Mouse (Mus musculus) thymus, postnatal 10 days (tissue): Measurements from ENCODE around the gene Crkl.
A peak's percentile ranks its signal among the peaks of the same experiment; 100 is the strongest.
"Not testable (repeated sequence)": the region's sequence is repeated elsewhere in the genome, so short reads cannot be mapped to it uniquely, and the experiment has no call there.

Experiments
- DNase-seq, 2 experiments: peaks; one replicate each; pipeline ENCODE4 v3.0.0; 2021; ENCODE audit warnings: low spot score in 2 of 2

Gene Crkl

DNA sequence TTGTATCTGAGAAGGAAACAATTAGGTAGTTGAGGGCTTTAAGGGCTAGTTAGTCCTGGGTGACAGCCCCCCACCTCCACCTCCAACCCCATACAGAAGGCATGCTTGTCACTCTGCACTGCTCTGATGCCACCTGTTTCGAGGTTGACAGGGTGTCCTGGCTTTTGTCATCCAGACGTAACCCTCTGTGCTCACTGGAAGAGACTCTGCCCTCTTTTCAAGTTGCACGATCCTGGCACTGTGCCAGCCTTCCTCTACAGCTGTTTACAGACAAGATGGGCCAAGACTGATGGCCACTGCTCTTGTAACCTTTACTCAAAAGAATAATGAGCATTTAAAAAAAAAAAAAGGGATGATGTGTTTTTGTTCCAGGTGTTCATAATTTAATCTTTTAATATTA lies 34.7 kb downstream of the Crkl start:
- DNase-seq: peak; percentile 34 to 51

- peak; percentile 32 to 47 for DNase-seq
These were observed 37.0 kb downstream of the Crkl start for GRCm38 (mm10) chr16:17488478-17489468.

DNA sequence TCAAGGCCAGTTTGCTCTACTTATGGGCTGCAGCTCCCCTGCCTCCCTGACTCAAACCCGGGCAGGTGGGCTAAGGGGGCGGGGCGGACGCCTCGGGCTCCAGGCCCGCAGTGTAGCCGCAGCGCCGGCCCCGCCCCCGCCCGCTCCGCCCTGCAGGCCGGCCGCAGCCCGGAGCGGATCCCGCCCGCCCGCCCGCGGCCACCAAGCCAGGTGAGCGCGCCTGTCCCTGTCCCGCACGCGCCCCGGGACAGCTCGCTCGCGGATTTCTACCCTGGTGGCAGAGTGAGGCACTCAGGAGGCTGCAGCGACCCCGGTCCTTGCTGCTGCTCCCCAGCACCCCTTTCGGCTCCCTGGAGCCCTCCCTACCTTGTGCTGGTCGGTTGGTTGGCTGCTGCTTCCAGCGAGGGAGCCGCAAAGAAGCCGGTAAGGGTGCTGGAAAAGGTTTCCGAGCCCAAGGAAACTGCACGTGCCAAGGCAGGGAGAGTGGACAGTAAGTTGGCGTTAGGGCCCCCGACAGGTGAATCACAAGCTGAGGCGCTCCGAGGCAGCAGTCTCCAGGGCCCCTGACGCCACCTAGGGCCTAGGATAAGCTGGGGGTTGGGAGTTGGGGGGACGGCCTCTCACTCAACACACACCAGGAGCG lies 37.8 kb downstream of the Crkl start, which contains the start of gene Aifm3:
Aifm3 (plus strand) TSS at position 143 of the 643 bp plus-strand sequence.
- DNase-seq: peak in 1 of 2 experiments; percentile 38

GRCm38 (mm10) chr16:17491154-17491553 lies 39.4 kb downstream of the Crkl start:
- no peak for DNase-seq

GRCm38 (mm10) chr16:17491896-17492561 lies 40.2 kb downstream of the Crkl start:
- DNase-seq: no peak

DNA sequence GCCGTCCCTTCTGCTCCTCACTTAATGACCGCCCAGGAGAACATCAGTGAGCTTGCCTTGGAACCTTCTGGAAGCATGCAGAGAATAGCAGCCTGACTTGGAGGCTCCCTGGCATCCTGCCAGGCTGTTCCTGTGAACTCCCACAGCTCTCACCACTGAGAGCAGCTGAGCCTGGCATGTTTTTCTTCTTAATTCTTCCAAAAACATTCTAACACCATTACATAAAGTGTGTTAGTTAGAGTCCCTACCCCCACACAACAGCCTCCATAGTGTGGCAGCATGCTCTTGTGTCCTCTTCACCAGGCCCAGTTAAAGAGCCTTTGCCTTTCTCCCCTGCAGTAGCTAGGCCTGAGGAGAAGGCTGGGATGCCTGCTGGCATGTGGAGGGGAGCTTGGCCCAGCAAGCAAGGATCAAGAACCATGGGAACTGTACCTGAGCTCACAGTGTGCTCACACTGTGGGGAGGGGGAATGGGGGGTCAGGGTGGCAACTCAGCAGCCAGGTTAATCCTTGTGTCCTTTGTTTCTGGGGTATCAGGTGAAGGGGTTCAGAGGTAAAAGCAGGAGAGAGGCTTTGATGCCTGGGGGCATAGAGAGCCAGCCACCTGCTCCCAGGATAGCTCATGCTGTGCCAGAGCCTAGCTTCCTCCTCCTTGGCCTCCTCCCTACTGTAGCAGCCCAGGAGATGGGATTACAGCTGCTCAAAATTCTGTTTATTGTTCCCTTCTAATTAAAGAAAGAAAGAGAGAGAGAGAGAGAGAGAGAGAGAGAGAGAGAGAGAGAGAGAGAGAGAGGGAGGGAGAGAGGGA lies 44.9 kb downstream of the Crkl start:
- no peak for DNase-seq

DNA sequence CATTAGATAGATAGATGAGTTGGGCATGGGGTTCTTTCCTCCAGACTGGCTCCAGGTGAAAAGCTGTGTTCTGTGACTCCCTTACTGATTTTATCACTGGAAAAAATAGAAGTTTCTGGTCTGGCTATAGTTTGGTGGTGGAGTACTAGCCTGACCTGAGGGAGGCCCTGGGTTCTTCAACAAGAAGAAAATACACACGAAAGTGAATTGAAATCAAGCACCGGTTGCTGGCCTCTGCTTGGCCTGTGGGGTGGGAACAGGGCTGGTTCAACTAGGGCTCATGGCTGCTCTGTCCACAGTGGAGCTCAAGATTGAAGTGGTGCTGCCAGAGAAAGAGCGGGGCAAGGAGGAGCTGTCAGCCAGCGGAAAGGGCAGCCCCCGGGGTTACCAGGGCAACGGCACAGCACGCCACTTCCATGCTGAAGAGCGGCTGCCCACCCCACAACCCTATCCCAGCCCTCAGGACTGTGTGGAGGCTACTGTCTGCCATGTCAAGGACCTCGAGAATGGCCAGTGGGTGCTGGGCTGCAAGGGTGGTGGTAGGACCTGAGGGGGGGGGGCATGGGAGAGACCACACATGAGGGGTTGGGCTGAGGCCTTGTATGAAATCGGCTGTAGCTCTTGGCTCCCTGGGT lies 47.6 kb downstream of the Crkl start:
- no peak for DNase-seq

GRCm38 (mm10) chr16:17502681-17503080 lies 50.9 kb downstream of the Crkl start:
- no peak for DNase-seq

GRCm38 (mm10) chr16:17507018-17507552 lies 55.3 kb downstream of the Crkl start:
- no peak for DNase-seq

GRCm38 (mm10) chr16:17508031-17508430 lies 56.2 kb downstream of the Crkl start:
- not testable (repeated sequence) for DNase-seq

DNA sequence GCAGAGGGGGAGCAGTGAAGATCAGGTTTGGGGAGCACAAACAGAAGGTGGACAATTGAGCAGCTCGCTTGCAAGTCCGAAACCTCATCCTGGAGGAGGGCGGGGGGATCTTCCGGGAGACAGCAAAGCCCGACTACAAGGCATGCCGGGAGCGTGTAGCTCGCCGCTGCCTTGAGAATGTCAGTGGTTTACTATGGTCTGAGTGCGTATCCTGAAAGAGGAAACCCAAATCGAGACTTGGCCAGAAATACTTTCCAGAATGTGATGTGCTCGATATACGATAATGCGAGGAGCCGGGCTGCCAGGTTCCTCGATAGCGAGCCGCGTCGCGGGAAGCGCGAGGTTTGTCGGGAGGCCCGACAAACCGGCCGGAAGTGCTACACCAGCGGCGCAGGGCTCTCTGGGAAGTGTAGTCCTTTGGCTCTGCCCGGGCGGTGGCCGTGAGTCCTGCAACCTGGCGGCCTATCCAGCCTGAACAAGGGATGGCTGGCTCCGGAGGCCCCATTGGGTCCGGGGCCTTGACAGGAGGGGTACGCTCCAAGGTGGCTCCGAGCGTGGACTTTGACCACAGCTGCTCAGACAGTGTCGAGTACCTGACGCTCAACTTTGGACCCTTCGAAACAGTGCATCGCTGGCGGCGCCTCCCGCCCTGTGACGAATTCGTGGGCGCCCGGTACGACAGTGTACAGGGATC lies 56.9 kb downstream of the Crkl start, which contains the start of gene Lztr1:
Lztr1 (plus strand) TSS at position 143 of the 694 bp plus-strand sequence.
- DNase-seq: peak; percentile 77 to 79

GRCm38 (mm10) chr16:17509240-17509597 lies 57.4 kb downstream of the Crkl start:
- DNase-seq: no peak

- DNase-seq: no peak
These were observed 58.4 kb downstream of the Crkl start for GRCm38 (mm10) chr16:17510143-17510542.

- DNase-seq: no peak
These were observed 58.9 kb downstream of the Crkl start for GRCm38 (mm10) chr16:17510686-17511085.

DNA sequence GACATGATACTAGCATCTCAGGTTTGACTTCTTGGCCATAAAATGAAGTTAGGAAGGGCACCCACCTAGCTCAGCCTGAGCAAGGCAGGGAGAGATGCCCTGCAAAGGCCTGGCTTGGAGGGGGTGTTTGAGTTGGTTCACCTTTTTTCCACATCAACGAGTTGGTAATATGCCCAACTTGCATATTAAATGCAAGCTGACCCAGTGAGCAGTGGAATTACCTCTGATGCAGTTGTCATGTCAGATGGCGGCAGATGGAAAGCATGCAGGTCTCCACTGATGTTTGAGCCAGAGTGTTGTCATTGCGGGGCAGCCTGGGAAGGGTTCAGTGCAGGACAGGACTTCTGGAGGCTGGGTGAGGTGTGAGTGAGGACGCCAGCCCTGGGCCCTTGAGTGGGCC lies 59.6 kb downstream of the Crkl start:
- no peak for DNase-seq

GRCm38 (mm10) chr16:17518910-17519309 lies 67.1 kb downstream of the Crkl start:
- no peak for DNase-seq

GRCm38 (mm10) chr16:17524156-17524555 lies 72.4 kb downstream of the Crkl start:
- DNase-seq: no peak

GRCm38 (mm10) chr16:17525524-17525923 lies 73.7 kb downstream of the Crkl start:
- no peak for DNase-seq

DNA sequence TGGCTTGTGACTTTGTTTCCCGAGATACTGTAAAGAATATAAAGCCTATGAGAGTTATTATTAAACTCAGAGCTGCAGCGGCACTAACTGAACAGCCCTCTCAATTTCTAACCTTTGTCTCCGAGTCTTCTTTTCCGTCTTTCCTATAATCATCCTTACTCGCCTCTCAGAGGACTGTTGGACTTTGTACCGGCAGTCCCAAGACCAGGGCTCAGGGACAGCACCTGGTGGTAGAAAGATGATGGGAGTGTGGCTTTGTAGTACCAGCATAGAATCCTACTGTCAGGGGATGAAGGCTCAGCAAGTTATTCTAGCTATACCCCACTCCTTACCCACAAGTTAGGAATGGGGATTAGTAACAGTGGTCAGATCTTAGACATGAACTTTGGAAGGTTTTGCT lies 74.4 kb downstream of the Crkl start:
- DNase-seq: no peak

DNA sequence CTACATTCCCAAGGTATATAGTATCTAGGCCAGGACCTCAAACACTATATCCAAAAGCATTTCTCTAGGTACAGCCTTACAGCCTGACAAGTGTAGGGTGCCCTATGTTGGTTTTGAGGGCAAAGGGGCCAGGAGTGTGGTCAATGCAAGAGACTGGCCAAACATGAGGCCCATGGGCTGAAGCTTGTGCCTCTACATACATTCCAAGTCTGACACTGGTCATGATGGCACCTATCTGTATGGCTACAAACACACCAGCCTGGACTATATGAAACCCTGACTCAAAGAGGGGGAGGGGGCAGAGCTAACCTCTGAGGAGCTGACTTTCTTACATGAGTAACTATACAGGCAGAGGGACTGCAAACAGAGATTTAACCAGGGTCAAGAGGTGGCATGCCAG lies 75.8 kb downstream of the Crkl start:
- DNase-seq: no peak
